Mouse (Mus musculus): ENCODE measurements around the gene Psd. TPM values are rescaled to one million over a fixed set of nuclear protein-coding genes. Genes with fewer than 3 reads are reported as not detected.

The Psd gene
- polyA plus RNA-seq, 1 experiment = 1.9 TPM

DNA sequence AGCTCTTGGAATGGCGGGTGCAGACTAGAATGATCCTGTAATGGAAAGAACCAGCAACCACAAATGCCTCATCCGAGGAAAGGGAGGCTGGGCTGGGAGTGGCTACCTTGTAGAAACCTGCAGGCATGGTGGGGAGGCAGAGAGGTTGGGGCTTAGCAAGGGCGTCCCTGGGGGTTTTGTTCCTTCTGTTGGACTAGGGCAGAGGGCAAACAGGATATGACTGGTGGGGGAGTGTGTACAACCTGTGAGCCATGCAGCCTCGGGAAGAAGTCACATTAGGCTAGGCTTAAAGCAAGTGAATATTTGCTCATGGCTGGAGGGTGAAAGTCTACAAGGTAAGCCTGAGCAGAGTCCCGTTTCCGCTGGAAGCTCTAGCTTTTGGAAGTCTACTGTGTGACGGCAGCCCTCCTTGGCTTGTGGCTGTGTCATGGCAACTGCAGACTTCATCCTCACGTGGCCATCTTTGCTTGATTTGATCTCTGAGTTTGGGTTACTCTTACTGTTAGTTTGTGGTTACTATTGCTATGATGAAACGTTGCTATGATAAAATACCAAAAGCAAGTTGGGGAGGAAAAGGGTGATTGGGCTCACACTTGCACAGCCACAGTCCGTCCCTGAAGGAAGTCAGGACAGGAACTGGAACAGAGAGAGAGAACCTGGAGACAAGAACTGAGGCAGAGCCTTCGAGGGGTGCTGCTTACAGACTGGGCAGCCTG lies 36.5 kb upstream of the Psd start:
- Histone ChIP-seq H3K36me3 (ENCODE audit: control insufficient read depth, insufficient read depth, low read length) (no peaks in the 10 kb centered on the region), H3K4me3 (ENCODE audit: insufficient read depth, low read depth, low read length) (no peak overlapping the region), H3K4me1 (ENCODE audit: control insufficient read depth, insufficient read depth, low read length) (no peaks in the 10 kb centered on the region), H3K27me3 (replicated peaks; ENCODE audit: control insufficient read depth, insufficient read depth, low read length) (no peaks in the 10 kb centered on the region), H3K27ac (ENCODE audit: insufficient read depth, low read depth, low read length) (no peak overlapping the region)
- no peak for TF ChIP-seq POLR2A (IDR thresholded peaks at IDR 0.05; ENCODE audit: low read depth, low read length)
- TF ChIP-seq CTCF (conservative IDR thresholded peaks at IDR 0.05; ENCODE audit: insufficient read depth, insufficient read length, low read depth, low read length) = no peak
- 62% methylated on average over 11 of the region's 11 CpGs for WGBS
- no peak for DNase-seq

DNA sequence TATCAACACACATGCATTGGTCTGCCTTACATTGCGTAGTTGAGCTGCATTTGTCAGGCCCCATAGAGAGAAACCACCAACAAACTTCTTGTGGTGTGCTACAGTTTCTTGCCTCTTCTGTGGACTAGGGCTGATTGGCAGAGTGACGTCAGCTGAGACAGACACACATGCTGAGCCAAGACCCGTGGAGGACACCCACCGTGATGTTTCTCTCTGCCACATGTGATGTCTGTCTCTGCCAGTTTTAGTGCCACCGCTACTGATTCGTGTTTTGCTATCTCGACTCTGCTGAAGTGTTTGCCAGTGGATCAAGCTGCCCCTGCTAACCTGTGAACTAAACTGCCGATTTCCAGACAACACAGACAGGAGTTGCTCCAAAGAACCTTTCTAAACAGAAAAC lies 35.1 kb upstream of the Psd start:
- WGBS = 90% methylated on average over 8 of the region's 8 CpGs
- H3K36me3 ChIP-seq (ENCODE audit: control insufficient read depth, insufficient read depth, low read length) = no peaks in the 10 kb centered on the region

DNA sequence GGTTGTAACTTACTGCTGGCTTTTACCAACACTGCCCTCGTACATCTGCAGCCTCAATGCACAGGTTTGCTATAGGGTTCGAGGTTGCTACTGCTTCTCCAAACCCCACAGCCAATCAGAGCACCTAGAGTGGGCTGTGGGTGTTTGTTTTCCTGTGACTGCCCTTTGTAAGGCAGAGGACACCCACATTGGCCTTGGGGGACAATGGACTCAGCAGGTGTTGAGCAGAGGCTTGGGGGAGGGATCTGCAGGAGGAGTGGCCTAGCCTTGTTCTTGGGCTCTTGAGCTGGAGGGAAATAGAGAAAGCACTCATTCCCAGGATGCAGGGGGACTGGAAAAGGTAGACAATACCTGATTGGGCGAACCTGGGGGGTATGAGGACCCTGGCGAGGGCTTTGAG lies 31.4 kb upstream of the Psd start:
- 81% methylated on average over 4 of the region's 4 CpGs for WGBS
- no peak for DNase-seq
- peaks cover 4% of the 10 kb centered on the region; the same call in 1 of the 2 replicates for H3K4me1 ChIP-seq (ENCODE audit: control insufficient read depth, insufficient read depth, low read length)
- H3K27me3 ChIP-seq (replicated peaks; ENCODE audit: control insufficient read depth, insufficient read depth, low read length) = no peaks in the 10 kb centered on the region
- H3K27ac ChIP-seq (ENCODE audit: insufficient read depth, low read depth, low read length) = no peak overlapping the region
- no peak for TF ChIP-seq CTCF (conservative IDR thresholded peaks at IDR 0.05; ENCODE audit: insufficient read depth, insufficient read length, low read depth, low read length)
- TF ChIP-seq POLR2A (IDR thresholded peaks at IDR 0.05; ENCODE audit: low read depth, low read length) = no peak
- no peak overlapping the region for H3K4me3 ChIP-seq (ENCODE audit: insufficient read depth, low read depth, low read length)
- no peaks in the 10 kb centered on the region for H3K36me3 ChIP-seq (ENCODE audit: control insufficient read depth, insufficient read depth, low read length)

More for the DNA sequence above, 35.1 kb upstream of the Psd start:
- TF ChIP-seq POLR2A (IDR thresholded peaks at IDR 0.05; ENCODE audit: low read depth, low read length) (no peak), CTCF (conservative IDR thresholded peaks at IDR 0.05; ENCODE audit: insufficient read depth, insufficient read length, low read depth, low read length) (no peak)
- no peaks in the 10 kb centered on the region for H3K27me3 ChIP-seq (replicated peaks; ENCODE audit: control insufficient read depth, insufficient read depth, low read length)
- no peaks in the 10 kb centered on the region for H3K4me1 ChIP-seq (ENCODE audit: control insufficient read depth, insufficient read depth, low read length)
- H3K27ac ChIP-seq (ENCODE audit: insufficient read depth, low read depth, low read length) = no peak overlapping the region
- H3K4me3 ChIP-seq (ENCODE audit: insufficient read depth, low read depth, low read length) = no peak overlapping the region
- no peak for DNase-seq

DNA sequence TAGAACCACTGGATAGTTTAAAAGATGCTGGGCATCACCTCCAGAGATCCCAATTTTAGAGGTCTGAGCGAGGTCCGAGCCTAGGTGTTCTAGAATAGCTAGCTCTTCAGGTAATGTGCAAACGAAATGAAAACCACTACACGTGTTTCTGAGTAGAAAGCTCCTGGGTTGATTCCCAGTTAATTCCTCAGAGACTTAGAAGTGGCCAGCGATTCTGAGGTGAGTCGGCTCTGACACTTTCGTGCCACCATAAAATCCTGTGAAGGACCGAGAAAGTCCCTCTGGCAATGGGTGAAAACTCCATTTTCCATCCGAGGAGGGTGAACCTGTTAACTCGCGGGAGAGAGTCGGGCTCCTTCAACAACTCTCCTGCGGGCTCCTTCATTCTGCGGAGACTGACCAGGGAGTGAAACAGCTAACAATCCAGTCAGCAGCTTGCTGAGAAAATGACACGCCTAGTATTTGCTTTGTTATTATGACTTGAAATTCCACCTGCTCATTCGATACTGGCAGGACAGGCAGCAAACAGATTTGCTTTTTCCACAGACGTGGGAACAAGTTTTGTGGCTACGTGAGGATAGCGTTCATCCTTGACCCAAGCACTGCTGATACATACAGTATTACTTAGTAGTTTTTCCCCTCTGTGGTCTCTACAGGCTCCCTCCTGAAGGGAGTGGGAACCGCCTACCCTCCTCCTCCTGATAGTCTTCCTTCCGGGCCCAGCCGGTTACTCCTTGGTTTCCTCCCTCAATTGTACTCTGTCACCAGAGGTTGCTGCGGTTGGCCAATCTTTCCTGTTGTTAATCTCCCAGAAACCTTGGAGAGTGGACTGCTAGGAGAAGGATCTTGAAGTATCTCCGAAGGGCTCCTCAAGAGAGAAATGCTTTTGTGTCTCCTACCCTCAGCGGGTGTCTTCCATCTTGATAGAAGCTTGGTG lies 30.7 kb upstream of the Psd start:
- H3K4me3 ChIP-seq (ENCODE audit: insufficient read depth, low read depth, low read length) = peak overlapping the region; percentile 75
- no peak overlapping the region for H3K27ac ChIP-seq (ENCODE audit: insufficient read depth, low read depth, low read length)
- H3K27me3 ChIP-seq (replicated peaks; ENCODE audit: control insufficient read depth, insufficient read depth, low read length) = no peaks in the 10 kb centered on the region
- 19% methylated on average over 25 of the region's 25 CpGs for WGBS
- DNase-seq = peak; percentile 25
- H3K36me3 ChIP-seq (ENCODE audit: control insufficient read depth, insufficient read depth, low read length) = no peaks in the 10 kb centered on the region
- TF ChIP-seq CTCF (conservative IDR thresholded peaks at IDR 0.05; ENCODE audit: insufficient read depth, insufficient read length, low read depth, low read length) (no peak), POLR2A (IDR thresholded peaks at IDR 0.05; ENCODE audit: low read depth, low read length) (no peak)
- peaks cover 4% of the 10 kb centered on the region; the same call in 1 of the 2 replicates for H3K4me1 ChIP-seq (ENCODE audit: control insufficient read depth, insufficient read depth, low read length)

DNA sequence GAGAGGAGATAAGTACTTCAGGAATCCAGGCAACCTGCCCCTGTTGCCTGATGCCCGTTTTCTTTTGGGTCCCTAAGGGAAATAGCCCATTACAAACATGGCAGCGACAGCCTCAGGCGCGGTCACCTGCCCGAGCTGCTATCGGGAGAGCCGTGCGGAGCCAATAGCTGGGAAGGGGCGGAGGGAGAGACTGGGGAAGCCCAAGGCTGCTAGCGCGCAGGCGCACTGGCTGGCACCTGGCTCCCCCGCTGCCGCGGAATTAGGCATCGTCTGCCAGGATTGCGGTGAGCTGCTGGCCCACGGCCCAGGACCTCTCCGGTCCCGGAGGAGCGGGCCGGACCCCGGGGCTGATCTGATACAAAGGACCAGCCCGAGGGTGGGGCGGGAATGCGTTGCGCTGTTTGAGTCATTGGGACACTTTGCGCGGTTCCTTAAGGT lies 29.8 kb upstream of the Psd start:
- DNase-seq = peak; percentile 94
- peak overlapping the region; percentile 75 for H3K4me3 ChIP-seq (ENCODE audit: insufficient read depth, low read depth, low read length)
- WGBS = under 1% methylated on average over 29 of the region's 29 CpGs
- H3K4me1 ChIP-seq (ENCODE audit: control insufficient read depth, insufficient read depth, low read length) = peaks cover 4% of the 10 kb centered on the region; the same call in 1 of the 2 replicates
- H3K36me3 ChIP-seq (ENCODE audit: control insufficient read depth, insufficient read depth, low read length) = no peaks in the 10 kb centered on the region
- H3K27me3 ChIP-seq (replicated peaks; ENCODE audit: control insufficient read depth, insufficient read depth, low read length) = no peaks in the 10 kb centered on the region
- peak overlapping the region; percentile 71 for H3K27ac ChIP-seq (ENCODE audit: insufficient read depth, low read depth, low read length)
- no peak for TF ChIP-seq POLR2A (IDR thresholded peaks at IDR 0.05; ENCODE audit: low read depth, low read length)
- TF ChIP-seq CTCF (conservative IDR thresholded peaks at IDR 0.05; ENCODE audit: insufficient read depth, insufficient read length, low read depth, low read length) = no peak

DNA sequence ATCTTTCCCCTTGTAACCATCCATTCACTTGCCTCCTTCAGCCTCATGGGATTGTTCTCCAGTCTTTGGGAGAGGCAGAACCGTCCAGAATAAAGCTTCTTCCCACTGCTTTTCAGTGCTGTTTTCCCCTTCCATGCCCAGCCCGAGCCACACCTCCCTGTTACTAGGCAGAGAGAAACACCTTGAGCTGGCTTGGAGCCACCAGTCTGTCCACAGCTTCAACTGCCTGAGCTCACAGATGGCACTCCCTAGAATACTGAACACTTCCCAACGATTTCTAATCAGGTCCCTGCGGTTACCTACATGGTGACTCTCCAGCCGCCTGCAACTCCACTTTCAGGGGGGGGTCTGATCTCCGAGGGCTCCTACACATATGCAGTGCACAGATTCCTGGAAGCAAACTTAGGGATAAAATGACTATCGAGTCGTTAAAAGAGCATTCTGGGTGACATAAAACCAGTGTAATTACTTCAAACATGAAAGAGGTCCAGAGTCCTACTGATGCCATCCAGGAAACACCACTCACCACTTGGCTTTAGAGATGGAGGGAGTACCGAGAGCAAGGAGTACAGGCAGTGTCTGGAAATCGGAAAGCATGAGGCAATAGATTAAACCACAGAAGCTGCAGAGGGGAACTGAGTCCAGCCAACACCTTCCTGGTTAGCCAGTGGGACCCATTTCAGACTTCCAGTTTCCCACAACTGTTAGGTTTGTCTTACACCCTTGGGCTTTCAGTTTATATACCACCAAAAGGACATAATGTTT lies 23.4 kb upstream of the Psd start, which contains the start of gene 2310034G01Rik:
TSS of gene 2310034G01Rik (minus strand) at position 135 of the 765 bp plus-strand sequence.
- Histone ChIP-seq H3K27me3 (replicated peaks; ENCODE audit: control insufficient read depth, insufficient read depth, low read length) (no peaks in the 10 kb centered on the region), H3K27ac (ENCODE audit: insufficient read depth, low read depth, low read length) (no peak within 1 kb of the TSS), H3K4me1 (ENCODE audit: control insufficient read depth, insufficient read depth, low read length) (peaks cover 6% of the 10 kb centered on the region; the same call in 1 of the 2 replicates), H3K36me3 (ENCODE audit: control insufficient read depth, insufficient read depth, low read length) (no peaks in the 10 kb centered on the region), H3K4me3 (ENCODE audit: insufficient read depth, low read depth, low read length) (peak within 1 kb of the TSS; percentile 81)
- no peak for DNase-seq
- TF ChIP-seq POLR2A (IDR thresholded peaks at IDR 0.05; ENCODE audit: low read depth, low read length) (no peak), CTCF (conservative IDR thresholded peaks at IDR 0.05; ENCODE audit: insufficient read depth, insufficient read length, low read depth, low read length) (no peak)
- WGBS = 58% methylated on average over 10 of the region's 10 CpGs

All from kidney, adult 2 months (tissue).